Mouse (Mus musculus) skeletal muscle tissue, adult 2 months (tissue): ENCODE results near the gene Sult2b1.

Source experiments
- DNase-seq: peaks from one replicate; pipeline ENCODE4 v3.0.0-alpha.2; 2012; ENCODE audit warnings: low read depth, low spot score

Gene Sult2b1

GRCm38 (mm10) chr7:45800546-45801204, 16.2 kb upstream of the Sult2b1 start:
- DNase-seq: no peak

GRCm38 (mm10) chr7:45800001-45800400, 15.5 kb upstream of the Sult2b1 start:
- DNase-seq: no peak

- no peak for DNase-seq
Observed at GRCm38 (mm10) chr7:45798931-45799330, 14.5 kb upstream of the Sult2b1 start.

GRCm38 (mm10) chr7:45798511-45798836, 14.0 kb upstream of the Sult2b1 start:
- DNase-seq: no peak

GRCm38 (mm10) chr7:45797661-45798510, 13.4 kb upstream of the Sult2b1 start:
- DNase-seq: no peak

- DNase-seq: no peak
Observed at GRCm38 (mm10) chr7:45796950-45797349, 12.5 kb upstream of the Sult2b1 start.

GRCm38 (mm10) chr7:45794971-45795370, 10.5 kb upstream of the Sult2b1 start:
- DNase-seq: no peak

GRCm38 (mm10) chr7:45793969-45794585, 9.6 kb upstream of the Sult2b1 start:
- no peak for DNase-seq

- DNase-seq: no peak
Observed at GRCm38 (mm10) chr7:45793240-45793639, 8.8 kb upstream of the Sult2b1 start.

- DNase-seq: no peak
Observed at GRCm38 (mm10) chr7:45791756-45792490, 7.5 kb upstream of the Sult2b1 start.

GRCm38 (mm10) chr7:45790721-45791120, 6.3 kb upstream of the Sult2b1 start:
- no peak for DNase-seq

GRCm38 (mm10) chr7:45787642-45788041, 3.2 kb upstream of the Sult2b1 start:
- DNase-seq: no peak

- no peak for DNase-seq
Observed at GRCm38 (mm10) chr7:45786661-45787413, 2.4 kb upstream of the Sult2b1 start.

- DNase-seq: no peak
Observed at GRCm38 (mm10) chr7:45786136-45786578, 1.7 kb upstream of the Sult2b1 start.

GRCm38 (mm10) chr7:45785388-45786135, 1.1 kb upstream of the Sult2b1 start:
- DNase-seq: no peak

- DNase-seq: no peak
Observed at GRCm38 (mm10) chr7:45783511-45784091, 868 bp downstream of the Sult2b1 start, which contains the start of gene Lmtk3. Gene Lmtk3 (plus strand): TSS chr7:45783738.

- DNase-seq: no peak
Observed at GRCm38 (mm10) chr7:45782271-45782670, 2.2 kb downstream of the Sult2b1 start.

GRCm38 (mm10) chr7:45779081-45779641, 5.3 kb downstream of the Sult2b1 start:
- no peak for DNase-seq

- DNase-seq: no peak
Observed at GRCm38 (mm10) chr7:45775237-45775636, 9.2 kb downstream of the Sult2b1 start.

GRCm38 (mm10) chr7:45771101-45771500, 13.4 kb downstream of the Sult2b1 start:
- DNase-seq: no peak
